Mouse (Mus musculus): ENCODE data around the gene Foxk2. TPM values are rescaled to one million over a fixed set of nuclear protein-coding genes. Genes with fewer than 3 reads are reported as not detected.
A peak's percentile ranks its signal among the peaks of the same experiment; 100 is the strongest.
"Not testable (repeated sequence)": the region's sequence is repeated elsewhere in the genome, so short reads cannot be mapped to it uniquely, and the experiment has no call there.

The Foxk2 gene
- polyA plus RNA-seq, 1 experiment from 2014 or later = 7.1 TPM

DNA sequence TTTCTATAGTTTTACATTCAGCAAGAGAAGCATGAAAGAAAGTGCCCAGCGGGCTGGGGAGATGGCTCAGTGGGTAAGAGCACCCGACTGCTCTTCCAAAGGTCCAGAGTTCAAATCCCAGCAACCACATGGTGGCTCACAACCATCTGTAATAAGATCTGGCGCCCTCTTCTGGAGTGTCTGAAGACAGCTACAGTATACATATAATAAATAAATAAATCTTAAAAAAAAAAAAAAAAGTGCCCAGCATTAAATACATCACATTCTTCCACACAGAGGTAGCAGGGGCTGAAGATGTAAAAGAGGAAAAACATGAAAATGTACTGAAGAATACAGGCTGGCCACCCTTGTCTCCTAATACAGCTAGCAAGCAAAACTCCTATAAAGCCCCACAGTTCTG, 88.9 kb downstream of the Foxk2 start:
- H3K4me1 ChIP-seq (ENCODE audit: insufficient read depth, low read length) = peaks cover 10% of the 10 kb centered on the region
- ATAC-seq (ENCODE audit: low FRiP score, low TSS enrichment); H3K4me2 ChIP-seq (replicated peaks; ENCODE audit: low read depth, low read length); H3K27me3 ChIP-seq (ENCODE audit: insufficient read depth, low read length); H3K4me3 ChIP-seq (ENCODE audit: low read length); H3K9ac ChIP-seq (replicated peaks; ENCODE audit: low read length); H3K9me3 ChIP-seq (ENCODE audit: low read length); H3K27ac ChIP-seq (ENCODE audit: low read length): not testable (repeated sequence)
- WGBS = 87% methylated on average over 3 of the region's 3 CpGs
- H3K36me3 ChIP-seq (ENCODE audit: insufficient read depth, low read length) = peaks cover 22% of the 10 kb centered on the region

DNA sequence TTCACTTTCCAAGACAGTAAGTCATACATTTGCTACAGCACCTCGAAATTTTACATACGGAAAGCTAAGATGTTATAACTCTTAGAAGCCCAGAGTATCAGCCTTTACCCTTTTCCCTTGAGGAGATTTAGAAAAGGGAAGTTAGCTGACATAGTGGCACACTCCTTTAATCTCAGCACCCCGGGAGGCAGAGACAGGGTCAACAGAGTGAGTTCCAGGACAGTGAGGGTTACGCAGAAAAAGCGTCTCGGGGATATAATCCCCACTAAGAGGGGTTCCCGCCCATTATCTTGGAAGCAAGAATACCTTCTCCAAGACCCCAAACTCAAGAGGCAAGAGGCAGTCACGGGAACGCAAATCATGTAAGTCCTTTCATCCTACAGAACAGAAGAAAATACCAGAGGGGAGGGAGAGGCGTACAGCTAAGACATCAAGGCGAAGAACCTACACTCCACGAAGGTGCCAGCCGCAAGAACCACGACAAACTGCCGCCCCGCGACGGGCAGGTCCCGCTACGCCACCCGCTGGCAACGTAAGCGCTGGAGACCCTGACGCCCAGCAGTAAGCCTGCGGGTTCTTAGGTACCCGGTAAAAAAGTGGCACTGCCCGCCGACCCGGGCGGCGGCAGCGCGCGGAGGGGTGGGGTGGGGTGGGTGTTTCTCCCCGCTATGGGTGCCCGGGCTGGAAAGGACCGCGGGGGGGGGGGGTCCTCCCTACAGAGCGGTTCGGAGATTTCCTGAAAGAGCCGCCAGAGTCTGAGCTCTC, 93.7 kb downstream of the Foxk2 start:
- H3K4me3 ChIP-seq (ENCODE audit: low read length) = peak overlapping the region; percentile 94
- 4% methylated on average over 32 of the region's 41 CpGs for WGBS
- peak overlapping the region; percentile 94 for H3K9ac ChIP-seq (replicated peaks; ENCODE audit: low read length)
- H3K36me3 ChIP-seq (ENCODE audit: insufficient read depth, low read length) = peaks cover 7% of the 10 kb centered on the region; the same call in 1 of the 2 replicates
- peak overlapping the region; percentile 91 for H3K4me2 ChIP-seq (replicated peaks; ENCODE audit: low read depth, low read length)
- H3K9me3 ChIP-seq (ENCODE audit: low read length) = no peaks in the 10 kb centered on the region
- peaks cover 16% of the 10 kb centered on the region for H3K4me1 ChIP-seq (ENCODE audit: insufficient read depth, low read length)
- no peaks in the 10 kb centered on the region for H3K27me3 ChIP-seq (ENCODE audit: insufficient read depth, low read length)
- ATAC-seq (ENCODE audit: low FRiP score, low TSS enrichment) = no peak; the same call in none of the 2 replicates
- H3K27ac ChIP-seq (ENCODE audit: low read length) = peak overlapping the region; percentile 83

DNA sequence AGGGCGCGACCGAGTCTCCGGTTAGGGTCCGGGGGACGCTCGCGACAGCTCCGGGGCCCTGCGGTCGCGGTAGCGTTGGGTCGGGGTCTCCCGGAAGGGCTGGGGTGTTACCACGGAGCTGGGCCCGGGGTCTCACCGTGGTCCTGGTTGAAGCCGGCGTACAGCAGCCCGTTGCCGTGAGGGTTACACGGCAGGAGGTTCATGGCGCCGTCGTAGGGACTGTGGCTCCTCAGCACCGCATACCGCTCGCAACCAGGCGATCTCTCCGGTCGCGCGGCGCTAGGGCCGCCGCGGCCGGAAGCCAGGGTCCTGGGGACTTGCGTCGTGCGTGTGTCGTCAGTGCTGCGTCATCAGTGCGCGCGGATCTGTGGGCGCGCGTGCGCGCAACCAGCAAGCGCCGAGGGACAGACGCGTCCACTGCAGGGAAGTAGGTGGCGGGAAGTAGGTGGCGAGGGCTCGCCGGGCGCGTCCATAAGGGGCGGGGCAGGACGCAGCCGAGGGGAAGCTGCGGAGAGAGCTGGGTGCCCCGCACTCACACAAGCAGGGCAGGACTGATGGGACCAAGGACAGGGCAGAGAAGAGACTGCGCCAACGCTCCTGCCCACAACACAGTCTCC, 94.4 kb downstream of the Foxk2 start, which contains the start of gene Wdr45b:
Gene Wdr45b, minus strand, starts transcription at position 355 of the 617 bp plus-strand sequence.
- Histone ChIP-seq H3K36me3 (ENCODE audit: insufficient read depth, low read length) (0 out of 2 replicates have a peak, but pooled peaks cover 4% of the 10 kb centered on the region), H3K27ac (ENCODE audit: low read length) (peak within 1 kb of the TSS; percentile 83), H3K4me1 (ENCODE audit: insufficient read depth, low read length) (peaks cover 16% of the 10 kb centered on the region), H3K4me2 (replicated peaks; ENCODE audit: low read depth, low read length) (peak within 1 kb of the TSS; percentile 91), H3K4me3 (ENCODE audit: low read length) (peak within 1 kb of the TSS; percentile 94), H3K27me3 (ENCODE audit: insufficient read depth, low read length) (no peaks in the 10 kb centered on the region), H3K9me3 (ENCODE audit: low read length) (no peaks in the 10 kb centered on the region), H3K9ac (replicated peaks; ENCODE audit: low read length) (peak within 1 kb of the TSS; percentile 94)
- peak; percentile 98 for ATAC-seq (ENCODE audit: low FRiP score, low TSS enrichment)
- under 1% methylated on average over 69 of the region's 69 CpGs for WGBS

Other genes with a start within 250 kb of the Foxk2 start
- gene Cd7, start 220.6 kb upstream of the Foxk2 start, polyA plus RNA-seq (2015; fragmentation: Nextera tagmentation; extraction: Ambion mirVana) = 0.97 TPM in 1 of 2 replicates, not detected in the other
- 0.10 and 0.21 TPM in 2 replicates for gene Sectm1b, start 196.4 kb upstream of the Foxk2 start, polyA plus RNA-seq (2015; fragmentation: Nextera tagmentation; extraction: Ambion mirVana)
- gene Sectm1a, start 178.8 kb upstream of the Foxk2 start, polyA plus RNA-seq (2015; fragmentation: Nextera tagmentation; extraction: Ambion mirVana) = 0.41 TPM in 1 of 2 replicates, not detected in the other
- gene Tex19.2, start 141.3 kb upstream of the Foxk2 start, polyA plus RNA-seq (2015; fragmentation: Nextera tagmentation; extraction: Ambion mirVana) = not detected in 2 replicates
- 0.10 and 0.20 TPM in 2 replicates for gene Tex19.1, start 113.8 kb upstream of the Foxk2 start, polyA plus RNA-seq (2015; fragmentation: Nextera tagmentation; extraction: Ambion mirVana)
- gene Uts2r, start 99.7 kb upstream of the Foxk2 start, polyA plus RNA-seq (2015; fragmentation: Nextera tagmentation; extraction: Ambion mirVana) = 0.09 TPM in 1 of 2 replicates, not detected in the other
- gene Hexdc, start 55.6 kb upstream of the Foxk2 start, polyA plus RNA-seq (2015; fragmentation: Nextera tagmentation; extraction: Ambion mirVana) = 11.3 and 11.8 TPM in 2 replicates
- gene Ogfod3, start 55.3 kb upstream of the Foxk2 start, polyA plus RNA-seq (2015; fragmentation: Nextera tagmentation; extraction: Ambion mirVana) = 30.8 and 39.7 TPM in 2 replicates
- gene Cybc1, start 30.7 kb upstream of the Foxk2 start, polyA plus RNA-seq (2015; fragmentation: Nextera tagmentation; extraction: Ambion mirVana) = 40.4 and 41.0 TPM in 2 replicates
- 70.9 and 76.0 TPM in 2 replicates for gene Narf, start 22.7 kb upstream of the Foxk2 start, polyA plus RNA-seq (2015; fragmentation: Nextera tagmentation; extraction: Ambion mirVana)
- 105 and 107 TPM in 2 replicates for gene Wdr45b, start 94.5 kb downstream of the Foxk2 start, polyA plus RNA-seq (2015; fragmentation: Nextera tagmentation; extraction: Ambion mirVana)
- gene Rab40b, start 128.3 kb downstream of the Foxk2 start, polyA plus RNA-seq (2015; fragmentation: Nextera tagmentation; extraction: Ambion mirVana) = 5.6 and 5.7 TPM in 2 replicates
- gene Fn3krp, start 161.4 kb downstream of the Foxk2 start, polyA plus RNA-seq (2015; fragmentation: Nextera tagmentation; extraction: Ambion mirVana) = 8.9 and 11.5 TPM in 2 replicates
- 2.4 and 3.6 TPM in 2 replicates for gene Fn3k, start 174.9 kb downstream of the Foxk2 start, polyA plus RNA-seq (2015; fragmentation: Nextera tagmentation; extraction: Ambion mirVana)
- 40.6 and 40.8 TPM in 2 replicates for gene Tbcd, start 192.0 kb downstream of the Foxk2 start, polyA plus RNA-seq (2015; fragmentation: Nextera tagmentation; extraction: Ambion mirVana)

Data from kidney, embryonic 16.5 days (tissue).